Mouse (Mus musculus) kidney, adult 2 months (tissue): ENCODE measurements around the gene Magi2. TPM values are rescaled to one million over a fixed set of nuclear protein-coding genes. Genes with fewer than 3 reads are reported as not detected.

ENCODE experiments used
- DNase-seq: peaks from one replicate; pipeline ENCODE4 v3.0.0; 2021
- H3K27ac ChIP-seq: fragments of 200-500 bp; 2 replicates; pipeline ENCODE4 v1.5.1; 2012; ENCODE audit warnings: low read depth, low read length, control low read depth, inconsistent platforms; ENCODE audit not compliant: insufficient read depth
- H3K27me3 ChIP-seq: fragments of 200-500 bp; replicated peaks from 2 replicates; pipeline ENCODE4 v1.6.1; 2012; ENCODE audit warnings: mild to moderate bottlenecking, moderate library complexity, low read length, inconsistent platforms; ENCODE audit not compliant: control insufficient read depth, insufficient read depth
- H3K36me3 ChIP-seq: fragments of 200-500 bp; 2 replicates; pipeline ENCODE4 v1.6.1; 2012; ENCODE audit warnings: mild to moderate bottlenecking, moderate library complexity, low read length, inconsistent platforms; ENCODE audit not compliant: control insufficient read depth, insufficient read depth
- H3K4me1 ChIP-seq: fragments of 200-500 bp; 2 replicates; pipeline ENCODE4 v1.6.1; 2011; ENCODE audit warnings: low read length; ENCODE audit not compliant: control insufficient read depth, insufficient read depth
- H3K4me3 ChIP-seq: fragments of 200-500 bp; 2 replicates; pipeline ENCODE4 v1.5.1; 2011; ENCODE audit warnings: mild to moderate bottlenecking, low read depth, low read length, control low read depth; ENCODE audit not compliant: insufficient read depth
- CTCF ChIP-seq: fragments of 200-500 bp; conservative IDR thresholded peaks from 2 replicates; pipeline ENCODE4 v1.5.1; 2011; ENCODE audit warnings: low read depth, mild to moderate bottlenecking, control low read depth, low read length, moderate library complexity, mixed read lengths; ENCODE audit not compliant: insufficient read depth, insufficient read length
- POLR2A ChIP-seq: fragments of 200-500 bp; IDR thresholded peaks from one replicate; pipeline ENCODE4 v1.6.1; 2011; ENCODE audit warnings: low read depth, low read length, control low read depth
- WGBS: fragments of 180-500 bp; shearing (Covaris S2); methylation state at CpG from one replicate; pipeline ENCODE4 v1.1.7; 2018; 5-methylcytosine and 5-hydroxymethylcytosine counted together
- polyA plus RNA-seq: library from polyadenylated mRNA; depleted of rRNA; stranded (reverse); fragments of >200 nt; gene quantifications from 2 replicates; pipeline ENCODE4 v1.2.3, GENCODE M21; 2012

Magi2 gene
- polyA plus RNA-seq, 1 experiment = 6.1 TPM

GRCm38 (mm10) chr5:20153359-20154125 lies 926.7 kb downstream of the Magi2 start:
- Histone ChIP-seq H3K27me3 (no peaks in the 10 kb centered on the region), H3K4me1 (no peaks in the 10 kb centered on the region), H3K36me3 (no peaks in the 10 kb centered on the region), H3K27ac (no peak overlapping the region), H3K4me3 (no peak overlapping the region)
- no peak for DNase-seq
- TF ChIP-seq CTCF (no peak), POLR2A (no peak)
- 48% methylated on average over 3 of the region's 3 CpGs for WGBS

- WGBS = 58% methylated on average over 5 of the region's 5 CpGs
- Histone ChIP-seq H3K27ac (no peak overlapping the region), H3K4me3 (no peak overlapping the region), H3K36me3 (no peaks in the 10 kb centered on the region), H3K4me1 (no peaks in the 10 kb centered on the region), H3K27me3 (no peaks in the 10 kb centered on the region)
- TF ChIP-seq CTCF (no peak), POLR2A (no peak)
- DNase-seq = no peak
Measured at GRCm38 (mm10) chr5:20196765-20197164, 969.9 kb downstream of the Magi2 start.

DNA sequence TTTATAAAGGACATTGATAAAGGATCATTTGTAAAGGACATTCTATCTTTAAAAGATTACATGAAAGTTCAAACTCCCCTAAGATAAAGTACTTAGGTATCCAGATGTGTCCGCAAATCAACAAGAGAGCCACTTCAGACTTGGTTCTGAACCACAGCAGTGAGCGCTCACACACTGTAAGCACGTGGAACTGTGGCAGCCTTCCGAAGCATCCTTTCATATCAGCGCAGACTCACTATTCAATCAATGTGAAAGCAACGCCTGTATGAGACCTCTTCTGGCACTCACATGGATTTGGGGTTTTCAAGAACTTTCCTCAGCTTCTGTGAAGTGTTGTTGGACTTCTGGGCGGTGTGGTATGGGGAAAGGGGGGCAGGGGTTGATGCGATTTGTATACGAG lies 970.6 kb downstream of the Magi2 start:
- Histone ChIP-seq H3K36me3 (no peaks in the 10 kb centered on the region), H3K27me3 (no peaks in the 10 kb centered on the region), H3K4me1 (no peaks in the 10 kb centered on the region), H3K27ac (no peak overlapping the region), H3K4me3 (no peak overlapping the region)
- TF ChIP-seq POLR2A = no peak
- TF ChIP-seq CTCF = no peak
- no peak for DNase-seq
- 77% methylated on average over 9 of the region's 9 CpGs for WGBS

DNA sequence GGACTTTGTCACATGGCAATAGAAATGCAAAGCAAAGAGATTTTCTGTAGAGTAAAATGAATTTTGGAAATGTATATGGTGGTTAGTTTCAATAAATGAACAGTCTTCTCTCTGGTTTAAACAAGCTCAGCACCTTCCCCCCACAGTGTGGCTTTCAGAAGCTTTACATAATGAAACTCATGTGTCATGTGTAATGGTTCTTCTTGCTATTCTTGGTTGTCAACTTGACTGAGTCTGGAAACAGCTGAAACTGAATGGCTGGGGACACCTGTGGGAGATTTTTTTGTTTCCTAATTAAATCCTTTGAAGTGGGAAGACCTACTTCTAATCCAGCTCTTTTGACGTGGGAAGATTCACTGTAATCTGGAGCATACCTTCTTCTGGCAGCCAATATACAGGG lies 974.5 kb downstream of the Magi2 start:
- Histone ChIP-seq H3K36me3 (no peaks in the 10 kb centered on the region), H3K4me3 (no peak overlapping the region), H3K27me3 (no peaks in the 10 kb centered on the region), H3K27ac (no peak overlapping the region), H3K4me1 (no peaks in the 10 kb centered on the region)
- DNase-seq = no peak
- TF ChIP-seq CTCF (no peak), POLR2A (no peak)
- WGBS = 72% methylated on average over 1 of the region's 1 CpGs

GRCm38 (mm10) chr5:20208110-20208509 lies 981.3 kb downstream of the Magi2 start:
- H3K27ac ChIP-seq = no peak overlapping the region
- H3K27me3 ChIP-seq = no peaks in the 10 kb centered on the region
- no peak for TF ChIP-seq CTCF
- no peak for TF ChIP-seq POLR2A
- H3K36me3 ChIP-seq = no peaks in the 10 kb centered on the region
- WGBS = 95% methylated on average over 2 of the region's 2 CpGs
- H3K4me1 ChIP-seq = no peaks in the 10 kb centered on the region
- DNase-seq = no peak
- no peak overlapping the region for H3K4me3 ChIP-seq

DNA sequence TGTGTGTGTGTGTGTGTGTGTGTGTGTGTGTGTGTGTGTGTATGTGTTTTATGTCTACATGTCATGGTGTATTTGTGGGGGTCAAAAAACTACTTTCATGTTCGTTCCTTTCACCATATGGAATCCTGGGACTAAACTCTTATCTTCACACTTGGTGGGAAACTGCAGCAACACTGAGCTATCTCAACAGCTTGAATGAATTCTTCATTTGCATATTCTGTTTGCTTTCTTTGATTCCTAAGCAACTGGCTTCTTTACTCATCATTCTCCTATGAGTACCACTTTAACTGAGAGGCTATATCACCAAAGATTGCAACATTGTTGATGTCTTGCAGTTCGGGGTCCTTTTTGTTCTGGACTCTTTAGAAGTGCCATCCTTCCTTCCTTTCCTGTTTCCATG lies 986.5 kb downstream of the Magi2 start:
- H3K36me3 ChIP-seq = no peaks in the 10 kb centered on the region
- H3K4me3 ChIP-seq = no peak overlapping the region
- 70% methylated on average over 2 of the region's 2 CpGs for WGBS
- DNase-seq = no peak
- no peak overlapping the region for H3K27ac ChIP-seq
- no peaks in the 10 kb centered on the region for H3K4me1 ChIP-seq
- TF ChIP-seq CTCF (no peak), POLR2A (no peak)
- no peaks in the 10 kb centered on the region for H3K27me3 ChIP-seq

DNA sequence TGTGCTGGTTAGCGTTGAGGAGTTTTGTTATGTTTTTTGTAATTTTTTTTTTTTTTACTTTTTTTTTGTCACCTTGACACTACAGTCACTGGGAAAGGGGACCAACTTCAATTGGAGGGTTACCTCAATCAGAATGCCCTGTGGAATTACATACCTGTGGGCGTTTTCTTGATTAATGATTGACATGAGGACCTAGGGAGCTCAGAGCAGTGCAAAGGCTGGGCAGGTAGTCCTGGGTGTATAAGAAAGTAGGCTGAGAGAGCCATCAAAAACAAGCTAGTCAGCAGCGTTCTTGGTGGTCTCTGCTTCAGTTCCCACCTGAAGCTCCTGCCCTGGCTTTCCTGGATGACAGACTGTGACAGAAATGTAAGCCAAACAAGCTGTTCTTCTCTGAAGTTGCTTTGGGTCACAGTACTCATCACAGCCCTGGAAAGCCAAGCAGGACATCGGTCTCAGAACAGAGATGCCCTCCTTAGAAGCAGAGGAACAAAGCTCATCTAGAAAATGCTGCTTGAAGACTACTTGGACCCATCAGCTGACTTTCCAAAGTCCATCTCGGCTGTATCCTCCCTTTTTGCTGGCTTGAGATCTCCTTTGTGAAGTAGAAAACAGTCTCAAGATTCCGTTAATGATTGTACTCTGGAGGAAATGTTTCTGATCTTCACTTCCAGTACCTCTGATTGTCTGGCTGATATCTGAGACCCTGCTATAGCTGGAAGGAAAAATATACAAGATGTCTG lies 999.8 kb downstream of the Magi2 start:
- H3K4me1 ChIP-seq = peaks cover 4% of the 10 kb centered on the region; the same call in 1 of the 2 replicates
- H3K4me3 ChIP-seq = no peak overlapping the region
- no peaks in the 10 kb centered on the region for H3K27me3 ChIP-seq
- H3K36me3 ChIP-seq = no peaks in the 10 kb centered on the region
- no peak for TF ChIP-seq POLR2A
- no peak for TF ChIP-seq CTCF
- H3K27ac ChIP-seq = peak overlapping the region; percentile 68
- peak; percentile 81 for DNase-seq
- WGBS = 42% methylated on average over 6 of the region's 6 CpGs
